Mouse (Mus musculus) E14TG2a.4 (cell line): ENCODE results near the gene Mrtfa.

Experiments used
- CTCF ChIP-seq: conservative IDR thresholded peaks from 2 replicates; pipeline ENCODE4 v1.5.1; 2014; ENCODE audit warnings: low read length
- NANOG ChIP-seq: IDR thresholded peaks from 2 replicates; pipeline ENCODE4 v1.6.1; 2014; ENCODE audit warnings: borderline replicate concordance, low read length, mixed read lengths

GRCm38 (mm10) chr15:81062175-81062588, 128.4 kb downstream of the Mrtfa start:
- TF ChIP-seq CTCF (no peak), NANOG (no peak)
